Mouse (Mus musculus) retina, postnatal 7 days (tissue): ENCODE measurements around the gene Pitpnm3.

Experiments
- DNase-seq: peaks from one replicate; pipeline ENCODE4 v3.0.0-alpha.2; 2012; ENCODE audit warnings: low read depth, low spot score

Gene Pitpnm3

DNA sequence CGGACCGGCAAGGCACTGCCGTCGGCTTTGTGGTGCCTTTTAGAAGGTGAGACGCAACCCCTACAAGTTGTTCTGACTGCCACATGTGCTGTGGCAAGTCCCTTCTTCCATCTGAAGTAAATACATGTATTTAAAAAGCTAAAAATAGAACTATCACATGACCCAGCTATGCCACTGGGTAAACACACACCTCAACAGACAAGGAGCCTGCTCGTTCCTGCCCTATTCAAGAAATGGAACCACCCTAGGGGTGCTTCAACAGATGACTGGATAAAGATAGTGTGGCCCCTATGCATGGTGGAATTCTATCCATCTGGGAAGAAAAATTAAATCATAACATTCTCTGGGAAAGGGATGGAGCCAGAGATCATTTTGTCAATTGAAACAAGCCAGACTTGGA lies 112.8 kb downstream of the Pitpnm3 start:
- no peak for DNase-seq

DNA sequence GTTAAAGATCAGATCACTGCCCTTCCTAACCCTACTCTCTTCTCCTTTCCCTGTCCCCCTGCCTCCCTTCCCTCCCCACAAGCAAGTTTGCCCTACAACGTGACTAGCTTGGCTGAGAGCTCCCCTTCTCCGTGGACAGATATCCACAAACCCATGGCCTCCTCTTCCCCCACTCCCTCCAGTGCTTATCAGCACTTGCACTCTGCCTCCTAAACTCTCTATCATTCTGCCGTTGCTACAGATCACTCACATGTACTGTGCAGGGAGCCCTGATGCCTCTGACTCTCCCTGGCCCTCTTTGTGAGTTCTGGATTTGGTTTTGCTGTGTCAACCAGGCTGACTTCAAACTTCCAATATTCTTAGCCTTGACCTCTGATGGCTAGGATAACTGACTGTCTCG lies 114.6 kb downstream of the Pitpnm3 start:
- no peak for DNase-seq

DNA sequence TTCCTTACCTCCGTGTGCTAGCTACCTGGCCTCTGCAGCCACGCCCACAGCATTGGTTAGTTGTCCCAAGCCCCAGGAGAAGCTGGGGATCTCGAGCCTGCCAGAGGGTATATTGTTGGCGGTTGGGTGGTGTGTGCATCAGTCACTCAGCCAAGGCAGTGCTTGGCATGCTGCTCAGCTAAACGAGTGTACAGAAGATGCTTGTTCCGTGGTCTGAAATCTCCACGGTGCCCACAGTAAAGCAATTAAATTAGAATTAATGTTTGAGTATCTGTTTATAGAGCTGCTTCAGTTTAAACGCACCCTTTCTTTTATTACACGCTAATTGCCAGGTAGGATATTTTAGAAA lies 118.4 kb downstream of the Pitpnm3 start:
- no peak for DNase-seq

DNA sequence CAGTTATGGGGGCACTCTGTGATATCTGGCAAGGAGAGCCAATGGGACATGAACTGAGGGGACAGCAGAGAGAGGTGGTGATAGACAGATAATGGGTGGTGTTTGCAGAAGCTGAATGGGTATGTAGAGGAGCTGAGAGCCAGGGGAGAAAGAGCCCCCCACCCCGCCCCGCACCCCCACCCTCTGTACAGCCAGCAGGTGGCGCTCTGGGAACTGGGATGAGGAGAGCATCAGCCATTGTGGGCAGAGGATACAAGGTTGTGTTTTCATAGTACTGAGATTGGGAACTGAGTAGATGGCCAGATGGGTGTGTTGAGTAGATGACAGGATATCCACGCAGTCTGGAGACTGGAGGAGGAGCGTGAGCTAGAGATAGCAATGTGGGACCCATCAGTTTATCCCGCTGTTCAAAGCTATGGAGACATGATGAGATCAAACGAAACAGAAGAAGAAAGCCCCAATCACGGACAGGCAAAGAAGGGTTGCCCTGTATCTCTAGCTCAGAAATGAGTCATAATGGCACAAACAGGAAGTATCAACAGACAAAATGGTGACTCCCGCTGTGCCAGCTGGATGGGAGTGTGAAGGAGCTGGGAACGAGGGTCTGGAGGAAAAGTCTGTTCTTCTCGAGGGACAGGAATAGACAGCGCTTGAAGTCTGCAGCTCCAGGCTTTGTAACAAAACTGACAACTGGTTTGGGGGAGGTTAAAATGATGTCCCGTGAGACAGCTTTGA lies 118.9 kb downstream of the Pitpnm3 start:
- no peak for DNase-seq

DNA sequence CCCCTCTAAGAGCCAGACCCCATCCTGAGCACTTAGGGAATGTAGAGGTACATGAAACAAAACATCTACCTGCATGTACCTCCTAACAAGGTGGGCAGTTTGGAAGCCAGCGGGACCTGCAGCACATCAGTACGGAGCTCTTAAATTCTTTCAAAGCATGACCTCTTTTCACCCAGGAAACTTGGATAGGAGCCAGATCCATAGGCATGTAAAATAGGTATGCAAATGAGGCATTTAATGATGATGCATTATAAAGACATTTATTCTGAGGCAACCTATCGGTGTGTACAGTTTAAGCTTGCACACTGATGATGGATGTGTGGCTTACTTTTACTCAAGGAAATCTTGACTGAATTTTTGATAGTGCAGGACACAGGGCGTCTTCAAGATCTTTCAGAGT lies 120.9 kb downstream of the Pitpnm3 start:
- no peak for DNase-seq

DNA sequence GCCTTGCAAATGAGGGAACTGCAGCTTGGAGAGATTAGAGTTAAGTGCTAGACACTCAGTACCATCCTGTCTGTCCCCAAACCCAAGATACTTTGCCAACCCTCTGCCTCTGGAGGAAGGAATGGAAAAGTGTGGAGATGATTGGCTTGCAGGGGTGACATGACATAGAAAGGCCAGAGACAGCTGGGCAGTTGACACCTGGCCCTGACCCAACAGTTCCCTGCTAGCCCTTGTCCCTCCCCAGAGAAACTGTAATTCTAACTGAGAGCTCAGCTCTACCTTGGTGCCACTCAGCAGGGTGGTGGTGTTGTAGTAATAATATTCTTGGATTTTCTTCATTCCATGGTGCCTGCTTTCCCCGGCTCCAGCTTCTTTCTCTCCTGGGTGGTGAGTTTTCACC lies 123.6 kb downstream of the Pitpnm3 start:
- no peak for DNase-seq

DNA sequence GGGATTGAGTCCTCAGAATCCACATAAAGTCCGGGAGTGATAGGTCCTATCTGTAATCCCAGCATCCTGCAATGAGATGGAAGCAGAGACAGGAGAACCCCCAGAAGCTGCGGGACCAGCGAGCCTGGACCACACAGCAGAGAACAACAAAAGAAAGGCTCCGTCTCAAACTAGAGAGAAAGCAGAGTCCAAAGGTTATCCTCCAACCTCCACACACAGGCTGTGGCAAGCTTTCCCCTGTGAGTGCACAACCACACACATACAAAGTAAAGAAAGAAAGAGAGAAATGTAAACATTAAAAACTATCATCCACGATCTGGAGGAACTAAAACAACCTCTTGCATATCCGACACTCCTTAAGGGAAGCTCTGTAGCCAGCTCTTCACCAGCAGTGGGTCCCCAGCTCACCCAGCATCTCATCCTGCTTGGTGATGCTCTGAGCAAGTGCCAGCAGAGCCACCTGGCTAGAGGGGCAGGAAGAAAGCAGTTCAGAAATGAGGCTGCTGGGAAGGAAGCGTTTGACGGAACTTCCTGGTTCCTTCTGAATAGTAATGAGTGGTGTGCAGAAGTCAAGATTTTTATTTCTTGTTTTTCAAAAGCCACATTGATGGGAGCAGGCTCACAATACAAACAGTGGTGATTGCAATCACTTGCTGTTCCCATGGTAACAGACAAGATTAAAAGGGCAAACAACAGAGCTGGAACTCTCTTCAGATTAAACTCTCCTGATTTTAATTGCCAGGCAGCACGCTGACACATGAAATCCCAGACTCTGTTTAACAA lies 124.4 kb downstream of the Pitpnm3 start:
- no peak for DNase-seq

DNA sequence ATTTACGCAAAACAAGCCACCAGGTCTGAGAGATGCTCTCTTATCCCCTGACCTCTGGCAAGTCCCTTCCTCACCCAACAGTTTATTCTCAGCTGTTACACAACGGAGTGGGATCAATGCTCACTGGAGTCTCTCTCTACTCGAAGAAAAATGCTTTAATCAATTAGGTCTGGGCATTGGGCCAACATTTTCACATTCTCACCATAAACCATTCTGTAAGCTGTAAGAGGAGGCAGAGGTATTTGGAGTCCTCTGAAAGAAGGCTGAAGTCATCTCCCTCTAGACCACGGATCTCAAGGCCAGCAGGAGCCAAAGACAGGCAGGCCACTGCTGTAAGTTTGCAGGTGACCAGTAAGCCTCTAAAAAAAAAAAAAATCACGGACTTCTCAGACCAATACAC lies 125.2 kb downstream of the Pitpnm3 start:
- no peak for DNase-seq

DNA sequence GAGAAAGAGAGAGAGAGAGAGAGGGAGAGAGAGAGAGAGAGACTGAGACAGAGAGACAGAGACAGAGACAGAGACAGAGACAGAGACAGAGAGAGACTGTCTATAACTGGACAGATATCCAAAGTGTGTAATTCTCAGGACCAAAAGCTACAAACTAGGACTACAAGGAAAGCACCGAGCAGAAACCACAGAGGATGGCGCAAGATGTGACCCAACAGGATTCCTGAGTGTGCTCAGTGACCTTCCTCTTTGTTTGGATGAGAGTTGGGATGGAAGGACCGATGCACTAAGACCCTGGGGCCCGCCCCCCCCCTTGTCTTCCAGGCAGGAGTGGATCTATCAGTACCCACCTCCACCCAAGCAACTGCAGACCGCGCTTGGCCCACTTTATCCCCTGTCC lies 130.0 kb downstream of the Pitpnm3 start:
- no peak for DNase-seq

DNA sequence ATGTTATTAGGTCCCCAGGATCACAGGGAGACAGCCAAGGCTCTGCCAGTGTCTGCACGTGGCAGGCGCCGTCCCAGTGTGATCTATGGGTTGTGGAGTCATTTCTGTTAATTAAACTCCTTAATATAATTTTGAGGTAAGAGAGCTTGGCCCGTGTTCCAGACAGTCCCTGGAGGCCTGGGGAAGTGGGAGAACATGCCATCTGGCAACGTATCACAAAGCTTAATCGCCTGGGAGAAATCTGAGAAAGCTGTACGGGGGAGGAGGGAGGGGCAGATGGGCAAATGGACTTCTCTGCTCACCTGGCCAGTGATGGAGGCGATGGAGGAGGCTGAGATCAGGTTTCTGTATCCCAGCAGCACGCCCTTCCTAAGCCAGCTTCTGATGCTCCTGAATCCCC lies 132.4 kb downstream of the Pitpnm3 start:
- DNase-seq = no peak

DNA sequence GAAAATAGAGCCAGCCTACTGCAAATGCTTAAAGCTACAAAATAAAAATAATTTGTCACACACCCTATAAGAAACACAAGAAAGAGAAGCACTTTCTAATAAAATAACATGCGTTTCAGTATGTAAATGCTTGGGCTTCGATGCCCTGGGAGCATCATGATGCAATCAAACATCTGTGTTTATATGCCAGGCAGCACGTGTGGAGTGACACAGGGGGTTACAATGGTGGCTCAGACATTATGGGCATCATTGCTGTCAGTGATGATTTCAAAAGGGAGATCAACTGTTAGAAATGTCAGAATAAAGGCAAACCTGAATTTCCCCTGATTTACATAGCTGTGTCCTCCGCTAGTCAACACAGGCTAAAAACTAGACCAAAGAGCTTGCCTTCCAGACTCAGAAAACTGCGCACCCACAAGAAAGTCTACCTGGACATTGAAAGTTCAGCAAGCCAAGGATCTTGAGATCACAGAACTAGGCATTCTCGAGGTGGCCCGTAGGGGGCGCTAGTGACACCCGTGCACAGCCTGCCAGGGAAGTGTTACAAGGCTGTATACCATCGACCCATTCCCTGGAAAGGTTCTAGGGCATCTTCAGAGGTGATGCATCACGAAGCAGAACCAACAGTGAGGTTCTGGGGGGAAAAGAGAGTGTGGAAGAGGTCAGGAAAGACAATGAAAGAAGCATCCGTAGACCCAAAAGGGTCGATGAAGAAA lies 133.3 kb downstream of the Pitpnm3 start:
- no peak for DNase-seq

DNA sequence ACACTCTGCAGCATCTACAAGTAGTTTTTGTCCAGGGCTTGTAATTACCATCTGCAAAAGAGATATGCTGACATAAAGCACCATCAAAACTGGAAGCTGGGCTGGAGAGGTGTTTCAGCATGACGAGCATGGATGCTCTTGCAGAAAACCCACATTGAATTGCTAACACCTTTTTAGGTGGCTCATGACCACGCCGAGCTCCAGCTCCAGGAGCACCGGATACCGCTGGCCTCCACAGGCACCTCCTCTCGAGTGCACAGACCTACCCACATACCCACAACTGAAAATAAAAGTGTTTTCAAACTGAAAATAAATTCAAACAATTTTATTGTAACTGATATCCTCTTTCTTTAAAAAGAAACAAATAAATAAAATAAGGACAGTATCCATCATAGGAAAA lies 135.4 kb downstream of the Pitpnm3 start:
- no peak for DNase-seq
